Mouse (Mus musculus) E14TG2a.4 (cell line): ENCODE measurements at regions not wholly inside any gene's neighbourhood (a gene's known extent, or its start where the extent isn't known, plus 50 kb on each side); places are given as distances from the start of the nearest gene placed in this dataset.

ENCODE experiments used
- CTCF ChIP-seq: conservative IDR thresholded peaks from 2 replicates; pipeline ENCODE4 v1.5.1; 2014; ENCODE audit warnings: low read length
- NANOG ChIP-seq: IDR thresholded peaks from 2 replicates; pipeline ENCODE4 v1.6.1; 2014; ENCODE audit warnings: borderline replicate concordance, low read length, mixed read lengths
- POU5F1 ChIP-seq: IDR thresholded peaks from 2 replicates; pipeline ENCODE4 v1.6.1; 2014; ENCODE audit warnings: low read length, borderline replicate concordance

- TF ChIP-seq CTCF (no peak), NANOG (no peak), POU5F1 (no peak)
Measured at GRCm38 (mm10) chr2:57492914-57493621, 255.6 kb downstream of the Gpd2 start.
